Mouse (Mus musculus) right cerebral cortex, postnatal 36 days (tissue): ENCODE data around the gene Frmd8.

Experiments
- DNase-seq, 2 experiments: peaks; one replicate each; pipeline ENCODE4 v3.0.0; 2022; ENCODE audit warnings: low spot score in 2 of 2, mixed read lengths in 1 of 2

Gene Frmd8

GRCm38 (mm10) chr19:5806809-5807205 is 68.3 kb downstream of the Frmd8 start:
- DNase-seq: no peak

- no peak for DNase-seq
These were observed 68.8 kb downstream of the Frmd8 start for GRCm38 (mm10) chr19:5806051-5806808.

DNA sequence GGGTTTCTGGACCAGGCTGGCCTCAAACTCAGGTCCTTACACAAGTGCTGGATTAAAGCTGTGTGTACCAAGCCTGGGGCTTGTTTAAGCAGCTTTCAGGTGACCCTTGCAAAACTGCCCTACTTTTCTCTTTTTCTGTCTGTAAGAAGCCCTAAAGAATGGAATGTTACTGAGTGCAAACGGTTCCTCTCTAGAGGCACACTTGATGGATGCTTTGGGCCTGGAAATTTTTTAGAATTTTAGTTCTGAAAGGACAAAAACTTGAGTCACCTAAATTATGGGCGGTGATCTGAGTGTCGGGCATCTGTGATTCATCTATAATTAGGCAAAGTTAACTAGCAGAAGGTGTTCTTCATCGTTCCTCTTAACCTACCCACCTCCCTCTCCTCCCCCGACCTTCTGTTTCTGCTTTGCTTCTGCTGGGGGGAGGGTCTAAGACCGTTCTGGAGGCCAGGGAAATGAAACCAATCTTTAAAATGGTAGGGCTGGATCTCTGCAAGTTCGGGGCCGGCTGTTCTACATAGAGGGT is 70.6 kb downstream of the Frmd8 start:
- DNase-seq: peak in 1 of 2 experiments; percentile 74

DNA sequence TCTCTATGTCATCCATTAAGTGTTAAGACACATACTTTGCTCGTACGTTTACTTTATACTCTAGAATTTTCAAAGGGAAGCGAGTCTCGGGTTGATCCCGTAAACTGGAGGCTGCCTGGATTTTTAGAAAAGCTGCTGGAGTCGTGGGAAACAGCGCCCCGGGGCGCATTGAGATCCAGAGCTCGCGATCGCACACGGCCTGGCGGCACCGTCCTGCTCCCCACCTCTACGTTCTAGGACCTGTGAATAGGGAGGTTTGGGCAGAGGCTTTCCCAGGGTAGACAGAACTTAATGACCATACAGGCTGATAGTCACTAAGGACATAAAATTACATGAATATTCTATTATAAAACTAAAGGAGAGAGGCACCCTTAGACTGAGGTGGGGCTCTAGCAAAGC is 71.2 kb downstream of the Frmd8 start:
- no peak for DNase-seq

DNA sequence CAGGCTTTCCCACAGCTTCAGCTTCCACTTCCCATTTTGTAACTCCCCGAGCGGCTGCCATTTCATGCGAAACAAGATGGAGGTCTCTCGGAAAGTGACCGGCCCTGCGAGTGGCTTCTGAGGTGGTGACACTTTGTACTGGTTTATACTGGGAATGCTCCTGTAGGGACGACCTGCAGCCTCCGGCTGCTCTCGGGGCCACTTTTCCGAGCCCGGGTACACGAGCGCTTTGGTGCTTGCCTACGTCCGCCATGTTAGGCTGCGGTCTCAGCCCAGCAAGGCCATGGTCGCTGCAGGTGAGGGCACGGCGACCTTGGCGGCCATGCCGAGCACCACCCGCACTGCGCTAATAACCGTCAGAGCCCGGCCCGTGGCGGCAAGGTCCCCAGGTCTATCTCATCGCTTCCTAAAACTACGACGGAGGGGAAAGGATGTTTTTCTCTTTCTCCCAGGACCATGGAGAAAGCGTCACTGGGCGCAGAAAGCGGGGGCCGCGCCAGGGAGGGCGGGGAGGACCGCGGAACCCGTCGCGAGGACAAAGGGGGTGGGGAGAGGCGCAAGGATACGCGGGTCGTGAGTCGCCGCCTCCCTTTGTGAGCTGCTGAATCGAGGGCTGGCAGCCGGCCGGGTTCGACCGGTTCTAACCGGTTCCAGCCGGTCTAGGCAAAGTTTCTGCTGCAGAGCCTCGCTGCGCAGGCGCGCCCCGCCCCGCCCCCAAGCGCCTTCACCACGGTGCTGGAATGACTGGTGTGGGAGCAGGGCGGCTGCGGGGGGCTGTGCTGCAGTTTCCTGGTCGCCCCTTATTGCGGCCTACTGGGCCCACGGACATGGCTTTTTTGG is 71.8 kb downstream of the Frmd8 start:
- peak; percentile 97 to 98 for DNase-seq

- DNase-seq: no peak
These were observed 72.4 kb downstream of the Frmd8 start for GRCm38 (mm10) chr19:5802787-5803040.

DNA sequence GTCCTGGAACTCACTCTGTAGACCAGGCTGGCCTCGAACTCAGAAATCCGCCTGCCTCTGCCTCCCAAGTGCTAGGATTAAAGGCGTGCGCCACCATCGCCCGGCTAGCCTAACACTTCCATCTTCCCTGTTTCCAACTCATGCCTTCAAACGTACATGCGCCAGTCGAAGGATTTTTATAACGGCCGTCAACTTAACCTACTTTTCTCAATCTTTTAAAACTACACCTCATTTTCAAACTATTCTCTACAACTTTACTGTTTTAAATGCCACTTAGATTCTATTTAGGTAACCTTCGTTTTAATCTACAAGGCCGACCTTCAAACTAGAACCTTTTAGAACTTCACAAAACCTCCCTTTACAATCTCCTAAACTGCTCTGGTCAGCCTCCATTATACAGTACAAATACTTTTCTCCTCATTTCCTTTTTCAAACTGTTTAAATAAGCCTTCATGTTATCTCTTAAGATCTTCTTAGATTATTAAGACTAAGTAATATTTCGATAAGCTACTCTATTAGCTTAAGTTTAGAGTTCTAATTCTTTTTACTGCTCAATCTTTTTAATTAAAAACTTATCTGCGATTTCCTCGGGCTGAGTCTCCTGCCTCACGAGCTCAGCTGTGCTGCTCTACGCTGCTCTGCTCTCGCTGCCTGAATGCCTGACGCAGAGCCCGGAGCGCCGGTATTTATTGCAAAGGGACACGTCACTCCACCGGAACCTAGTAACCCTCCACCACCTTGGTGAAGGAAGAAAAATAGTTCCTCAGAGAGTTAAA is 72.9 kb downstream of the Frmd8 start:
- peak; percentile 92 to 93 for DNase-seq

DNA sequence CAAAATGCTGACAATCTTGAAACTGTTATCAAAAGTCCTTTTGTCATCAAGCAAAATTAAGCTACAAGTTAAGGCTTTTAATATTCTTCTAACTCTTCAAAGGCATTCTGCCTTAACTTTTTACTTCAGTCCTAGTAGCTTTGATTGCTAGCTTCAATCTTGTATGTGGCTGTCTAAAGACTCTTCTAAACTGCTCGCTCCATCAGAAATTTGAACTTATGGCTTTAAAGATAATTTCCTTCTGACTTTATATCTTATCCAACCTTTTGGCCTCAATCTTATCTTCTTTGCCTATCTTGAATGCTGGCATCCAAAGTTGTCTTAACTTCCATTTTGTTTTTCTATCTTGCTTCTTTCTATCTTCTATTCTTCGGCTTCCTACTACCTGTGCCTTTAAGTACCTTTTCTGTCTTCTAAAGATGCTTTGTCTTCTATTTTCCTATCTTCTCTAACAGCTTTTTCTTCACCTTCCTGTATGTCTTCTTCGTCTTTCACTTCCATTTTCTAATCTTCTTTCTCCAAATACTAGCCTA is 73.6 kb downstream of the Frmd8 start:
- DNase-seq: no peak

- DNase-seq: no peak
These were observed 74.2 kb downstream of the Frmd8 start for GRCm38 (mm10) chr19:5800632-5801431.

DNA sequence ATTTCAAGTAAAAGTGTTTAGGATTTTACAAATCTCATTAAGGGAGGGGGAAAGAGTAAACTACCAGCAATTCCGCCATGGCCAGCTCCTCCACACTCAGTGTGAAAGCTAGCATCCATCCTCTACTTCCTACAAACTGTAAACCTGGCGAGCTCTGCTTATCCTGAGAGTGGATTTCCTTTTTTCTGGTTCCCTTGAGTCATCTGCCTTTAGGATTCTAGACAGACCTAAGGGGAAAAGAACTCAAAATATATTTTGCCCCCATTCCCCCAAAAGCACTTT is 74.8 kb downstream of the Frmd8 start:
- DNase-seq: no peak
